Mouse (Mus musculus): Measurements from ENCODE around the gene Igsf1.

The Igsf1 gene

DNA sequence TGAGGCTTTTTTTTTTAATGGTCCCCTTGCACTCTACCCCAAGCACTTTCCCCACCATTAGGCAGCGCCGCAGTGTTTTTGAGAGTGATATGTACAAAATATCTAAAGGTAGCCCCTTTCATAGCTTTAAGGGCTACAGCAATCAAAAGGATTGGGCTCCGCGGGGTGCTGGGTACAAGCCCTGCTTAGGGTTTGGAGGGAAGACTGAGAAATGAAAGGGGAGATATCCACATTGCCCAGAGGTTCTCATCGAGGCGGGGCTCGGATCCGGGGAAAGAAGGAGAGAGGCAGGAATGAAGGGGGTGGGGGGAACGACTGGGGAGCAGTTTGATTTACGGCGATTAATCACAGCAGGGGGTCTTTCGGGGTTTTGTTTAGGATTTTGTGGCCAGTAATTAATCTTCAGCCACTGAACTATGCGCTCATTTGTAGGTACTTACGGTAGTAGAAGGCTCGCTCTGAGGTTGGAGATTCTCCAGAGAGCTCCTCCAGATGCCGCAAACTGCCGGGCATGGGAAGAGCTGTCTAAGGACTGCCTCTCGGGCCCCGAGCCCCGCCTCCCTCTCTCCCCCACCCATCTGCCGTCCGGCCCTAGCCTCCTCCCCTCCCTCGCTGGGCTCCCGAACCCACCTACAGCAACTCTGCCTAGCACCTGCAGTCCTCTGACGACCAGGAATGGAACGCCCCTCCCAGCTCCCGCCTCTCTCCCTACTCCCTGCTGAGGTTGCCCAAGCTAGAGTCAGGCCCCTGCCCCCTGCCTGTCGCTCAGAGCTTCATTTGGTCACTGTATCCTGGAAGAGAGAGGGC, at the start of gene Igsf1:
Igsf1 (minus strand) TSS at position 537 of the 807 bp plus-strand sequence.
- no peak for DNase-seq (ENCODE audit: low spot score)

DNA sequence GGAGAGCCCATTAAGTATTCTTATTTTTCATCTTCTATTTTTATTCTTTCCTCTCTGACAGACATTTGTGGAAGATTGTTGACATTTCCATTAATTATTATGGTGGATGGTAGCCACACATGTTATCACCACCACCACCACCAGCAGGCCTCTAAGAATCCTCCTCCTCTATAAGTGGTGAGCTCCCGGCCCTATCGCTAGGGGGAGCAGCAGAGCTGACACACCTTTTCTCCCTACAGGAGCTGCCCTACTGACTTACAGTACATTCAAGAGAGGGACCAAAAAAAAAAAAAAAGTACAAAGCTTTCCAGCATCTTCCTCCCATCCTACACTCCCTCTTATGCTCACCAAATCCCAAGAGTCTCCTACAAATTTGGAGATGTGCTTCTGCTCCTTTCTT, 26.7 kb downstream of the Igsf1 start:
- DNase-seq (ENCODE audit: low spot score) = no peak

DNA sequence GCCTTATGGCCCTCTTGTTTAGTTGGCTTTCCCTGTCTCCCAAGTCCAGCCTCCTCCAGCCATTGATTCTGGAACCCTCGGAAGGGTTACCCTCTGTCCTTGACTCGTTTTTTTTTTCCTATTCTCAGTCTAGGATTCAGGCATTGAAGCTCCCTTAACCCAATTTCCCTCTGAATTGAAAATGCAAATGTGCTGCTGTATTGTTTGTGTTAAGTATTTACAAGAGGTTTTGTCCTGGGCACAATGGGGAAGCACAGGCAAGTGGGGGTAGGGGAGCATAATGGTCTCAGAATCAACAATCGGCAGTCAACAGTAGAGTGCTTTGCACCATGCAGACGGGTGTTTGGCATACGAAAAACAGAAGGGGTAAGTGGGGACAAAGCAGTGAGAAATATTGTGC, 52.4 kb downstream of the Igsf1 start:
- no peak for DNase-seq (ENCODE audit: low spot score)

DNA sequence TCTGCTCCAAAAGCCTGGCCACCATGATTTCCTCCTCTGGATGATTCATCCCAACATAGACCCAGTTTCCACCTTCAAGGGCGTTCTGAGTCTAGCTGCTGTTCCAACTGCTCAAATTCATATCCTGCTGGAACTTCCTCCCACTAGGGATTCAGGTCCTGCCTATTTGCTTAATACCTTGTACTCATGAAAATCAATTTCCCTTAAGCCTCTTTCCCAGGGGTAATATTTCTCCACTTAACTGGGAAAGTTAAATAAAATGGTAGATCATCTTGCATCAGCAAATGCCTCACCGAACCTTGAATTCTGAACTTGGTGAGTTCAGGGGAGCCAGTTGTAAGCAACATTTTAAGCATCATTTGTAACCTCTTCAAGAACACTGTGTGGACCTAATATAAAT, 62.6 kb downstream of the Igsf1 start, which contains the start of gene Olfr1321:
Olfr1321 (minus strand) TSS at position 101 of the 400 bp plus-strand sequence.
- DNase-seq (ENCODE audit: low spot score) = no peak

Measured in adipocyte (in vitro differentiated cells).